Mouse (Mus musculus): ENCODE measurements around the gene Rab36.

Gene Rab36

DNA sequence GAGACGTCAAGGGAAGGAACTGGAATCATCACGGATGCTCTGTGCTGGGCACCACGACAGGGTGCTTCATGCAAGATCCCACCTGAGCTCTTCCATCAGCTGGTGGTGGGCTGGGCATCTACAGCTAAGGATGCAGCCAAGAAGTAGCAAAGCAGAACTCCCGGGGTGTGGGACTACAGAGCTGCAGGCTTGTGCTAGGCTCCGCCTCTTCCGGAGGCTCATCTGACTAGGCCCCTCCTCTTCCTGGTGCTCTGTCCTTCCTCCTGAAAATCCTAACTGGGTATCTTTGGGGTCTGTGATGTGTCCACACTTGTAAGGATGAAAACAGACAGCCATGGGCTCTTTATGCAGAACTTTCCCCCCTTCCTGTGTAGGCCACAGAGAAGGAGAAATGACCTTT, 28.8 kb downstream of the Rab36 start:
- in situ Hi-C loops (cut with MboI; ENCODE audit: unreplicated experiment in 2 of 2) = loop anchor here (10.0 to 25.0 kb wide), 2 partner anchors 69 to 422 kb away; no protein-coding TSS in a partner anchor

DNA sequence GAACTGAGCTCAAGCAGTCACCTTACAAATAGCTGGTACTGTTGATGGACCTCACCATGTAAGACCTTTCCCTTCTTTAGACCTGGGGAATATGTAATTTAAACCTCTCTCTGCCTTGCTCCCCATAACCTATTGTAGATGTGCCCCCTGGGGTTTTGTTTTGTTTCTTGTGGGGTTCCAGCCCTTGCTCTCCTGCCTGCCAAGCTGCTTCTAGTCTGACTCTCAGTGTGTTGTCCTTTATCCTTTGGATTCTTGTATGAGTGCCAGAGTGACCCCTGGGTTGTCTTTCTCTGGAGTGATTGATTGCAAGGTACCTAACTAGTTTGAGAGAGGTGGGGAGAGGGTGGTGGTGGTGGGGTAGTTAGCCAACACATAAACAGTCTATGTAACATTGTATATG, 30.6 kb downstream of the Rab36 start:
- in situ Hi-C loops (cut with MboI; ENCODE audit: unreplicated experiment in 2 of 2) = loop anchor here (10.0 to 25.0 kb wide), 2 partner anchors 67 to 420 kb away; no protein-coding TSS in a partner anchor

DNA sequence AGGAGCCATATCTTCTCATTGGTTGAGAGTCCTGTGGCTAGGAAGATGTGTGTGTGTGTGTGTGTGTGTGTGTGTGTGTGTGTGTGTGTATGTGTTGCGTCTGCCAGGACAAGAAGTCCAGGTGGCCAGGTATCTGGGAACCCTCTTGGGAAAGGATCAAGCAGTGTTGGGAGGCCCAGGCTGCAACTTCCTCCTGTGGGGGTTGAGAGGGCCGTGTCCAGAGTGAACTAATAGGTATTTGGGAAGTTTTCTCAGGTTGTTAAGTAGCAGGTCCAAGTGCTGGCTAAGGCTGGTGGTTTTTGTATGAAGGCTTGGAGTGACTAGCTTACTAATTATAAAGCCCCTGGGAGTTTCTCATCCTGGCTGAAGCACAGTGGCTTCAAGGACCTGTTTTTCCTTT, 31.2 kb downstream of the Rab36 start:
- in situ Hi-C loops (cut with MboI; ENCODE audit: unreplicated experiment in 2 of 2) = loop anchor here (10.0 to 25.0 kb wide), 2 partner anchors 67 to 419 kb away; no protein-coding TSS in a partner anchor

DNA sequence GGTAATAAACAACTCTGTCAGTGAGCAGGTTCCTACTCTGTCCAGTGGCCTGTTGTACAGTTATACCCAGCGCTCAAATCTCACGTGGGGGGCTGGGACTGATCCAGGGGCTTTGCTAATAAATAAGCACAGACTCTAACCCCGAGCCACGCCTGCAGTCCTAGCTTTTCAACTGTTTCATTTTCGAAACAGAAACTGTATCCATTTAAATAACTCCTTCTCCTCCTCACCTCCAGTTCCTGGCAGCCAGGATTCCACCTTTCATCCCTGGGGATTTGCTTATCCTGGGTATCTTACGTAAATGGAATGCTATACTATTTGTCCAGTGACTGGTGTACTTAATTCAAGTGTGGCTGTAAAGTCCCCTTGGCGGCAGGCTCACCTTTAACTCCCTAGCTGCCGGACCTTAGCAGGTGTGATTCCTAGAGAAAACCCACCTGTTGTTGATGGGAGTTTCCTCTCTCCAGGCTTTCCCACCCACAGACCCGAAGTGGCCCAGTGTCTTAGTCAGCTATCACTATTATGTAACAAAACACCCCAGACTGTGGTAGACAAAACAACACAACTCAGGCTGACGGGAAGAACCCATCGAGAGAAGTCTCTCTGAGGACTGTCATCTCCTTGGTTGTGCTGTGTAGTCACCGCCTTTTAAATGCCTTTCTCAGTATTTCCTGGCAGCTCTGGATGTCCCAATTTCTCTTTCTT, 31.9 kb downstream of the Rab36 start:
- in situ Hi-C loops (cut with MboI; ENCODE audit: unreplicated experiment in 2 of 2) = loop anchor here (10.0 to 25.0 kb wide), 2 partner anchors 66 to 419 kb away; no protein-coding TSS in a partner anchor

DNA sequence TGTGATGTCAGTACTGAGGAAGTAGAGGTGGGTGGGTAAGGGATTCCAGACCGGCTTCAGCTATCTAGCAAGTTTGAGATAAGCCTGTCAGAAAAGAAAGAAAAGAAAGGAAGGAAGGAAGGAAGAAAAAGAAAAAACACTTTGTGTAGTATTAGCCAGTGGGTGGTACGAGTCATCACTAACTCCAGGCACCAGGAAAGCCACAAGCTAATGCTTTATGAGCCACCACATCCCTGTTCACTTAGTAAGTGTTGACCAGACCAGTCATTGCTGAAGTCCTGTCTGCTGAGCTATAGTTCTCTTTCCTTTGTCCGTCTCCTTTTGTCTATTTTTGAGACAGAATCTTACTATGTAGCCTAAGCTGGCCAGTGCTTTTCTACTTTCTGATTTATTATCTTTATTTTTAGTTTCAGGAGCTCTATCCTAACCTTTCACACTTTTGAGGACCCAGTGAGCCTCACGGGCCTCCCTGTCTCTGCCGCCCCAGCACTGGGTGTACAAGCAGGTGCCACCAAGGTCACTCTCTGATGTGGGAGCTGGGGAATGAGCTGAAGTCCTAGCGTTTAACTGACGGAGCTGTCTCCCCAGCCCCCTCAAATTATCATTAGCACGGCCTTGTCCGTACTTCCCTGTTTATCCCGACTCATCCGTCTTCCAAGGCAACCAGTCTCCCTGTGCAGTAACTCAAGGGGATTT, 33.6 kb downstream of the Rab36 start:
- in situ Hi-C loops (cut with MboI; ENCODE audit: unreplicated experiment in 2 of 2) = loop anchor here in 1 of 2 experiments (25.0 kb wide), 1 partner anchor 417 kb away; no protein-coding TSS in a partner anchor

DNA sequence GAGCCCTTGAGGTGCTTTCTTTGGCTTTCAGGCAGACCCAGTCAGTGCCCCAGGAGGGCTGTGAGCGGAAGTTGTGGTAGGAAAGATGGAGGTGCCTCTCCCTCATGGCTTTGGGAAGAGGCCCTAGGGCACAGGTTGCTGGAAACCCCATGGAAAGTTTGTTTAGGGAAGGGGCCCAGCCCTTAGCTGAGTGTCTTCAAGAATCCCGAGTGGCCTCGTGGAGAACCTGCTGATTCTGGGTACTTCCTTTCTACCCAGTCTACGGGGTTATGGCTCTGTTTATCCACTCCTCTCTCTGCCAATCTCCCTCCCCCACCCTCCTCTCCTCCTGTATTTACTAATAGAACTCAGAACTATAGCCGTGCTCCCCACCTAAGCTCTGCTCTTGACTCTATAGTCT, 38.8 kb downstream of the Rab36 start:
- in situ Hi-C loops (cut with MboI; ENCODE audit: unreplicated experiment in 2 of 2) = no loop called here

DNA sequence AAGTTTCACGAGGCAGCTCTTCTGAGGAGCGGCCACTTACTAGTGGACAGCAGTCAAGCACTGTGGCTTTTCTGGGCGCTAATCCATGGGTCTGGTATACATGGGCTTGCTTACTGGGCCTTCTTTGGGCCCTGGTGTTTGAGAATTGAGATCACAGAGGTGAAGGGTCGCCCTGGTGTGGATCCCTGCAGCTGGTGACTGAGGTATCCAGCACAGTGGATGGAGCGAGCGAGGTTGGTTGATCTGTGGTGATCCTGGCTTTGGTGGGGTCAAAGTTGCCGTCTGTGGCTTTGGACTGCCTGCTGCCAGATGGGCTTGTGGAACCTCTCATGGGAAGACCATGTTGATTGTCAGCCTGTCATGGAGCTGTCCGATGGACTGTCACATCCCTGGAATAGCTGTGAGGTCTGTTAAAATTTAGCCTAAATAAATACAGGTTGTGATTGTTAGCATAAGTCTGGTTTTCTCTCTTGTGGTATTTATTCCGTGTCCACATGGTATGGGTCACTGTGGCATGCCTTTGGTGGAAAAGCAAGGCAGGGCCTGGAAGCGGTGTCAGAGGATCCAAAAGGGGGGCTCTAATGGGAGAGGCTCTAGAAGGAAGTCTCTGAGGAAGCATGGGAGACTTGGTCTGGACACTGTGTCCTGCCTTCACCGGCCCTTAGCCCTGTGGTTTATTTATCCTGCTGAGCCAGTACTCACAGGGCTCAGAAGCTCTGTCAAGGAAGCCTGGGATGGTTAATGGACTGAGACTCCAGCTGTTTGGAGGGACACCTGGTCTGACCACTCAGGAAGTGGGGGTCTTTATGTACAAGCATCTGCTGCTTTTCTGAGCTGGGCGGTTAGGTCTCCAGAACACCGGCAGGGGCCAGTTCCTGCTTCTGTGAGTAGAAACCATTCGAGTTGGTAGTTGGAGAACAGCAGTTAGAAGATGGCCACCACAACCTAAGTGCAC, 41.6 kb downstream of the Rab36 start:
- in situ Hi-C loops (cut with MboI; ENCODE audit: unreplicated experiment in 2 of 2) = no loop called here

DNA sequence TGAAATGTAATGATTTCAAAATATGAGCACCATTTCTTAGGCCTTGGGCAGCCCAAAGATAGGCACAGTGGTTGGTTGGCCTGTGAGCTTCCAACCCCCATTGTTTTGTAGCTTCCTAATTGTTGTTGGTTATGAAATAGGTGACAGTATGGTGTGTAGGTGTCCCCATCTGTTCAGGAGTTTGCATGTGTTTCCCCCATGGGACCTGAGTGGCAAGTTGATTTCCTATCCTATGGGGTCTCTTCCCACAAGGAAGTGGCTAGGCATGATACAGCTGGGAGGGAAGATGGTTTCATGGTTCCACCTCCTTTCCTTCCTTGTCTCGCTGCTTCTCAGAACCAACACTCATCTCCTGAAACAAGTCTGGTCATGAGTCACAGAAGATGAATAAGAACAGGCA, 48.5 kb downstream of the Rab36 start:
- in situ Hi-C loops (cut with MboI; ENCODE audit: unreplicated experiment in 2 of 2) = no loop called here

DNA sequence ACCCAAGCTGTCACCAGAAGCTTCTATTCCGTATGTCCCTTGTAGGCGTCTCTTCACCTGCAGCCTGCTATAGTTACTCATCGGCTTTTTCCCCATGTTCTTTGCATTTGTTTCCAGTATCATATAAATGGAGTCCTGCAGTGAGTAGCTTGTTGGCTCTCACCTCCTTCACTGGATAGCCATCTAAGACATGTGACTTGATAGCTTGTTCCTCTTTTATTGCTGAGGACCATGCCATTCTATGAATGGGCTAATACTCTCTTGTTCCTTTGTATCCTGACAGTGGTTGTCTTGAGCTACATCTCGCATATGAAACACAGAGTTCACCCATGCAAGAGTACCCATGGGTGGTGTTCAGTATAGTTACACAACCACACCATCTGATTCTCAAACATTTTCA, 51.6 kb downstream of the Rab36 start:
- in situ Hi-C loops (cut with MboI; ENCODE audit: unreplicated experiment in 2 of 2) = no loop called here

DNA sequence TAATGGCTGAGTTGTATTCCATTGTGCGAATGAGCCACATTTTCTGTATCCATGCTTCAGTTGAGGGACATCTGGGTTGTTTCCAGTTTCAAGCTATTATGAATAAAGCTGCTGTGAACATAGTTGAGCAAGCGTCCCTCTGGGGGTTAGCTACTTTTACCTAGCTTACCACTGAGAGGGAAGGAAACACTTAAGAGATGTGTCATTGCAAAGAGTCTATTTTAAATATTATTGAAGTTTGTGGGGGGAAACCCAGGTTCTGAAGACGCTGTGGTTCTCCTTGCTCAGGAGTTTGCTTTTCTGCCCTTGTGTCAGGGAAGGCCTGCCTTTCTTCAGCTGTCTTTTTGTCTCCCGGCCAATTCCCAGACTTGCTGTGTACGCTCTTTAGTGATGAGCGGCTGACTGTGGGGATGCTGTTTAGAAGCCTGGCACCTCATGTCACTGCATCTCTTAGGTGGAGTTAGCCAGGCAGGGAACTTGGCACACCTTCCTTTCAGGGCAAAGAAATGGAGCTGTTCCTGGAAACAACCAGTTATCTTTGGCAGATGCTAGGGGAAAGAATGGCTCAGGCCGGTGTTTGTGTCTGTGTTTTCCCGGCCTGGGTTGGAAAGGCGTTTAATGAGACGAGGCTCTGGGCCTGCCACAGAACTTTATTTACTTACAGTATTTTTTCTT, 54.8 kb downstream of the Rab36 start:
- in situ Hi-C loops (cut with MboI; ENCODE audit: unreplicated experiment in 2 of 2) = no loop called here

DNA sequence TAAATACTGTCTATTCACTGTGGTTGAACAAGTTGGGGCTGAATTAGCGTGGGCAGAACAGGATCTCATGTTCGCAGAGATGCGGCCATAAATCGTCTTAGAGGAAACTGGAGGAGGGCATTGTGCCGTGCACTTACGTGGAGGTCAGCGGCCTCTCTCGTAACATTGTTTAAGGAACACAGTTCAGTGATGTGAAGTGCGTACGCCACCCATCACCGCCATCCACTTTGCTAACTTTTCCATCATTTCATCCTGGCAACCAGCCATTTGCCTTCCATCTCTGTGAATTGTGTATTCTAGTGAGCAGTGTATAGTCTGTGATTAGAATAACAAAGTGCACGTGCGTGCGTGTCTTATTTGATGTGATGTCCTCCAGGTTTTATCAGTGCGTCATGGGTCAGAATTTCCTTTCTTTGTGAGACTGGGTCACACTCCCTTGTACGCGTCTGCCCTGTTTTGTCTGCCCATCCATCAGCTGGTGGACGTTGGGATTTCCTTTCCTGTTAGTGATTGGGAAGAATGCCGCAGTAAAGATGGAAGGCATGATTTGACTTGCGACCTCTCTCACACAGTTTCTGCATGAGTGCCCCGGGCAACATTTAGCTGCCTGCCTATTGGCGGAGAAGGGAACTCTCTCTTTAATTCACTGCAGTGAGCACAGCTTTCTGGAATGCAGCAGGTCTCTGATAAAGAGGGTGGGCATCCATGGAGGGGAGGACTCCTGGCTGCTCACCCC, 56.6 kb downstream of the Rab36 start:
- in situ Hi-C loops (cut with MboI; ENCODE audit: unreplicated experiment in 2 of 2) = no loop called here

DNA sequence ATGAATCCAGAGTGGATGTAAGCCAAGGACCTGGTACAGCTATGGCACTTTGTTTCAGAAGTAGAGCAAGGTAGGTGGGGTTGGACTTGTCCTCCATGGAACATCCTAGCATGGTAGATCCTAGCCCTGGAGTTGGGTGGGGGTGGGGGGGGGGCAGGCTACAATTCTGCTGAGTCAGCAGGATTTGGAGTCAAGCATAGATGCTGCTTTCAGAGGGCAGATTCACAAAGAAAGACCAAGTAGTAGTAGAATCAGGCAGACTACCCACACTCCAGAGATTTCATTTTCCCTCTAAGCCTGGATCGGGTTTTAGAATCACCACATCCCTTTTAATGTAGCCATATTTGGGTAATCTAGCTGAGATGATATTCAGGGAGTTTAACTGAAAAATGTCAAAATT, 57.5 kb downstream of the Rab36 start:
- in situ Hi-C loops (cut with MboI; ENCODE audit: unreplicated experiment in 2 of 2) = no loop called here

DNA sequence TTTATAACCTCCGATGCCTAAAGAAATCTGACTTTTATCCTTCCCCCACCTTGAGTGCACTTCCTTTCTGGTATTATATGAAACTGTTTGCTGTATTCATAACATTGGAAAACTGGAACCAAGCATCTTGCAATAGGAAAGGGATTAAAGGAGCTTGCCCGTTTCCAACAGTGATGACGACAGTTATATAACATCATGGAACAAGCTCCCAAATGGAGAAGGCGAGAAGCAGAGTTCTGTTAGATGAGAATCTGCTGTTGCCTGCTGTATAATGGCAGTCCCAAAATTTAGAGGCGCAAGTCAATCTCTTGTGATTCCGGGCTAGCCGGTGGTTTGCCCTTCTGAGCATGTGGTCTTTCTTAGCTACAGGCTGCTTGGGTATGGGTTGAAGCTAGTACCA, 58.4 kb downstream of the Rab36 start:
- in situ Hi-C loops (cut with MboI; ENCODE audit: unreplicated experiment in 2 of 2) = no loop called here

DNA sequence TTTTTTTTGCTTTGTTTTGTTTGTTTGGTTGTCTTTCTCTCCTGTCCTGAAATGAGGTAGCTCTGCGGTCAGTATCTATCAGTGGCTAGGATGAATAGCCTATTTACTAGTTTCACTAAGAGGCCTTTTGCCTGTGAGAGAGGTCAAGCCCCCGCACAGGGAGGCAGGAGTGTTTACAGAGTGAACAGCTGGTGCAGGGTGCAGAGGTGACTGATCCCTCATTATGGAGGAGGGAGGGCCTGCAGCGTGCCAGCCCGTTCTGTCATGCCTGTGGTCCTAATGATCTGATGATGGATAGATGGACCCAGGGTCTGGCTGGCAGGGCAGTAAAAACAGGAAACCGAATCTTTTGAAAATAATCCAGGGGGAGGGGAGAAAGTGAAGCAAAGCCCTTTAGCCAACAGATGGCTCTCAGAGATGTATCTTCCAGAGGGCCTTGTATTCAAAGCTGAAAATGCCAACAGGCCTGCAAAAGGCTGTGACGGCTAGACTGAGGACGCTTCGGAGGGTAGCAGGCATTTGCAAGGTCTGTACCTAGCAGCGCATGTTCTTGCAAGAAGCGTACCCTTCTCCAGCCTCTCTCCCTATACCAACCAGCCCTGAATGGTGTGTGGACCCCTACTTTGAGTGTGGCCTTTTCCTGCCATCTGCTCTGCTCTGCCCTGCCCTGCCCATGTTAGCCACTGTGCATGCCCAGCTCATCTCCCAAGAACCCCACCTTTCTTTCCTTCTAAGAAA, 61.8 kb downstream of the Rab36 start:
- in situ Hi-C loops (cut with MboI; ENCODE audit: unreplicated experiment in 2 of 2) = no loop called here

DNA sequence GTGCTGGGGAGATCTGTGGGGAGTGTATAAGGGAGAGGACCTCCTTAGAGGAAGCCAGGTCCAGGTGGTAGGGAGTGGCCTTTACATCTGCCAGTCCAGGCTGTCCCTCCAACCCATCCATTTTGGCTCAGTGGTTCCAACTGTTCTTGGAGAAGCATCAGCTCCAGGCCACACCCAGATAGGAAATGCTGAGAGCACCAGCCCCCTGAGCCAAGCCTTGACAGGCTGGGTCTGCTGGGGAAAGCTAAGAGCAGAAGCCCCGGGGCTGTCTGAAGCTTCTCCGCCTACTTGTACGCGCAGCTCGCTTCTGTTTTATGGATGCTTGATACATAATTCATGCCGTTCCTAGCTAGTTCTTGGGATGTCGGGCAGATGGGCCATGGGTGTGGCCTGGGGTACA, 63.4 kb downstream of the Rab36 start:
- in situ Hi-C loops (cut with MboI; ENCODE audit: unreplicated experiment in 2 of 2) = no loop called here

DNA sequence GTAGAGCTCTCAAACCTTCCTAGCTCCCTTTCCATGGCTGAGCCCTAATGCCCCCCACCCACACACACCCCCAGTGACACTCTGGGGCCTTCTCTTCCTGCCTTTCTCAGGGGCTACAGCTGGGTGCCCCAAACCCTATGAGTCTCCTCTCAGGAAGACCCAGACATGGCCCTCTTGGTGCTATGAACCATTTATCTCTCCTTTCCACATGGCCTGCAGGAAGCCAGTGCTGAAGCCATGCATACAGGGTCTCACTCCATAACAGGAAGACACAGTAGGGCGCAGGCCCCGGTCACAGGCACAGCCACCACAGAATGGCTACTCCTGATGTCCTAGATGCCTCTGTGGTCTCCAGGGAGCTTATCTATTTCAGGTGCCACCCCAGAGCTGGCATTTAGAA, 66.6 kb downstream of the Rab36 start:
- in situ Hi-C loops (cut with MboI; ENCODE audit: unreplicated experiment in 2 of 2) = no loop called here
